Mouse (Mus musculus): ENCODE measurements around the gene Pqlc2.

Pqlc2 gene

DNA sequence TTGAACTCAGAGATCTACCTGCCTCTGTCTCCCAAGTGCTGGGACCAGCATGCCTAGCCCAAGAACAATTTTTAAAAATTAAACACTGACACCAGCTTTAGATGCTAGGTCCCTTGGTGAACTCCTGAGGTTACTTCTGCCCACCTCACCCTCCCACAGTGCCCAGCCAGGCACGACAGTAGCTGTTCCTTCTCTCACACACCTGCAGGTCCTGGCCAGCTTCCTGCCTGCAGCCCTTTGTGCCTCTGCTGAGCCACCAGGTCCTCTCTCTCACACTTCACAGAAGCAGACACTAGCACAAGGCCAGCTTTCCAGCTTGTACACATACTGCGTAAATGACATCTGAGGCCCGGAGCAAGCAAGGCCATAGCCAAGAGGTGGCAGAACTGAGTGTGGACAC is 5.0 kb downstream of the Pqlc2 start:
- DNase-seq (ENCODE audit: low read depth, low spot score), result no peak

DNA sequence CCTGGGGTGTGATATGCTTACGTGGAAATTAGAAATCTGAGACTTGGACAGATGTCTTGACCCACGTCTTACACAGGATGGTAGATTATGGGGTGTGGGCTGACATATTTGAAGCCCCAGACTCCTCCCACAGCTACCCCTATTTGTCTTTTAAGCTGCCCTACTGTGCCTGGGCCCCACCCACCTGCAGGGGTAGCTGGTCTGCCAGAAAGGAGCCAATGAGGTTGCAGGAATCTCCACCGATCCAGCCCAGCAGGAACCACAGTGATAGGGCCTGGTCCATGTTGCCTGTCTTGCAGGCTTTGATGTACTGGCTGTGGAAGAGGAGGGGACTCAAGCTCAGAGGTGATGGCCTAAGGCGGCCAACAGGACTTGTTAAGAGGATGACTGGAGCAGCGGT is 8.3 kb downstream of the Pqlc2 start:
- DNase-seq (ENCODE audit: low read depth, low spot score), result no peak

DNA sequence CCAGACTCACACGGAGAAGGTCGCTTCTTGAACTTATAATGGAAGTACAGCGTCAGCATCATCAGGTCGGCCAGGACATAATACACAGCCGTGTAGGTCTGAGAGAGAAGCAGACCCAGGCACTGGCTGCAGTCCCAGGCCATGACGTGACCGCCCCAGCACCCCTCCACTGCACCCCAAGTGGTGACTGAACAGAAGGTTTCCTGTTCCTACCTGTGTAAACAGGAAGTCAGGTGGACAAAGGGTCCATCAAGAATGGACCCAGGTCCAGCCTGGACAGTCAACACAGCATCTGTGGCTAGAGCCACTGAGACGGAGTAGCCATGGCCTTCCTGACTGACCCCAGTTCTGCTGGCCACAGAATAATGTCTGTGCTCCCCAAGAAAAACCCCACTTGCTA is 8.7 kb downstream of the Pqlc2 start:
- no peak for DNase-seq (ENCODE audit: low read depth, low spot score)

DNA sequence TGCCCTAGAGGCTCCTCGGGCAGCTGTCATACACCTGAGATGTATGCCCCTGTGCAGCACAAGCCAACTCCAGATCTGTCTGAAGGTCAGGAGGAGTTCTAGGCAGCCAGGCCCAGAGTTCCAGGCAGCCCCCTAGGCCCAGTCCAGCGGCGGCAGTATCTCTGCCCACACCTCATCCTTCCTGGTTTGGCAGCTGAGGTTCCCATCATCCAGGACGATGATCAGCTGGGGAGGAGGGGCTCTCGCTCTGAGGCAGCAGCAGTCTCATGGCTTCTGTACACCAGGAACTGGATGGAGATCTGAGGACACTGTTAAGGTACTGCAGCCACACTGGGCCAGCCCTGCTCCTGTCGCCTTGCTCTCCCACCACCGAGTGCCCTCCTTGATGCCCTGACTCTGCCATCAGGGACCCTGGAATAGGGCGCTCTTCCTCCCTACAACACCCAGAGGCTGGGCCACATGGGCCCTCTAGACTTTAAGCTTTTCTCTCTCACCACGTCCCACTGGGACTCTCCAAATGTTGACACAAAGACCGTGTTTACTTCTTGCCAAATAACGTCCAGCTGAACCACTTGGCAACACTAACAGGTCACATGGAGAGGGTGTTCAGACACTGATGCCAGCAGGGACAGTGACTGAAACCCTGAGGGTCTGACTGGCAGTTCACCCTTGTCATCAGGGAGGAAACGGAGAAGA is 11.7 kb downstream of the Pqlc2 start:
- DNase-seq (ENCODE audit: low read depth, low spot score), result no peak

DNA sequence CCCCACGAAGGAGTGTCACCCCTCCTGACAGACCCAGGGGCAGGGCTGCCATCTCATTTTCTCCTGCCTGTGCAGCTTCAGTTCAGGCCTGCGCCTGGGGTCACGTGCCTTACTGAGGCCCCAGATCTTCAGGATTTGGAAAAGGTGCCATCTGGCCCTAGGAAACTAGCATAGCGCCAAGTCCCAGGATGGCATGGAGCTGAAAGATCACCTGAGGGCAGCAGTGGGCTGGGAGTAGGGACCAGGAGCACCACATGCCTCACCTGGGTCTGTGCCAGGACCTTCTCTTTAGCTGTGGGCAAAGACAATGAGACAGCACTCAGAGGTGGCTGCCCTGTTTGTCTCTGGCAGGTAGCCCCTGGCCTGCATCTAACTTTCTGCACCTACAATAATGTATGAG is 12.9 kb downstream of the Pqlc2 start:
- no peak for DNase-seq (ENCODE audit: low read depth, low spot score)

DNA sequence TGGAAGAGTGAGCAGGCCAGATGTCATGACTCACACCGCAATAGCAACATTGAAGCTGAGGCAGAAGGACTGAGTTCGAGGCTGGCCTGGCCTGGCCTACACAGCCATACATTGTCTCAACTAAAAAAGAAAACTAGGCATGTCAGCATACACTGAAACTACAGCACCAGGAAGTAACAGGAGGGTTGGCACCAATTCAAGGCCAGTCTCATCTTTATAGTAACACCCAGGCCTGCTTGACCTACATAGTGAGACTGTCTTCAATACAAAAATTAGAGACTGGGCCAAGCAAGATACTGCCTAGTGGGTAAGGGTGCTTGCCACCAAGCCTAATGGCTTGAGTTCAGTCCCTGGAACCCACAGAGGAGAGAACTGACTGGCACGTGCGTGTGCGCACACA is 18.5 kb downstream of the Pqlc2 start:
- no peak for DNase-seq (ENCODE audit: low read depth, low spot score)

DNA sequence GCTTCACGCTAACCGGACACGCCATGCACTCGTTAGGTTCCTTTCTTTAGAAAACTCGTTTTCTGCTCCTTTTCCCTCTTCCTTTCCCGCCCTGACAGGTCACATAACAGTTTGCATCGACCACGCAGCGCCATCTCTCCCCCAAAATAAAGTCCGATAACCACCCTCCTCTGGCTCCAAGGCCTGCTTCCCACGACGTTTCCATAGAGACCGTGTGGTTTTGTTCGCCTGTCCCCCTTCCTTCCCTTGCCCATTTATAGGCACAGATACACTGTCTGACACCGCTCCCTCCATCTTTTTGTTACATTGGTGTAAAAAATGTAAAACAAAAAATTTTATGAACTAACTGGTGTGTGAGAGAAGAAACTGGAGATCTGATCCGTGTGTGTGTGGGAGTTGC is 19.4 kb downstream of the Pqlc2 start:
- DNase-seq (ENCODE audit: low read depth, low spot score), result no peak

DNA sequence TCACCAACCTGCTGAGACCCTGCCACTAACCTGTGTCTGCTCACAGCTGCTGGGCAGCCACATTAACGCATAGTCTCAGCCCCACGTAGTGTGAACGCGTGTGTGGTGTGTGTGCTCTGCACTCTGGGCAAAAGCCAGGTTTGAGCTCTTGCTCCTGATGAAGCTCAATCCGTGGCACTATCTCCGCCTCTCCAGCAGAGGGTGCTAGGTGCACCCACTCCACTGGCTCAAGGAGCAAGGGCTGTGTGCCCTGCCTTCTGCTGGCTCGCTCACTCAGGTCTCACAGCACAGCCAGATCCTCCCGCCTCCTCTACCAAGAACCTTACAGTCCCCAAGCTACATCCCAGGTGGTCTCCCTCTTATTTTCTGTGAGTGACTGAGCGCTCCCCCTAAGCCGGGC is 21.5 kb downstream of the Pqlc2 start:
- no peak for DNase-seq (ENCODE audit: low read depth, low spot score)

DNA sequence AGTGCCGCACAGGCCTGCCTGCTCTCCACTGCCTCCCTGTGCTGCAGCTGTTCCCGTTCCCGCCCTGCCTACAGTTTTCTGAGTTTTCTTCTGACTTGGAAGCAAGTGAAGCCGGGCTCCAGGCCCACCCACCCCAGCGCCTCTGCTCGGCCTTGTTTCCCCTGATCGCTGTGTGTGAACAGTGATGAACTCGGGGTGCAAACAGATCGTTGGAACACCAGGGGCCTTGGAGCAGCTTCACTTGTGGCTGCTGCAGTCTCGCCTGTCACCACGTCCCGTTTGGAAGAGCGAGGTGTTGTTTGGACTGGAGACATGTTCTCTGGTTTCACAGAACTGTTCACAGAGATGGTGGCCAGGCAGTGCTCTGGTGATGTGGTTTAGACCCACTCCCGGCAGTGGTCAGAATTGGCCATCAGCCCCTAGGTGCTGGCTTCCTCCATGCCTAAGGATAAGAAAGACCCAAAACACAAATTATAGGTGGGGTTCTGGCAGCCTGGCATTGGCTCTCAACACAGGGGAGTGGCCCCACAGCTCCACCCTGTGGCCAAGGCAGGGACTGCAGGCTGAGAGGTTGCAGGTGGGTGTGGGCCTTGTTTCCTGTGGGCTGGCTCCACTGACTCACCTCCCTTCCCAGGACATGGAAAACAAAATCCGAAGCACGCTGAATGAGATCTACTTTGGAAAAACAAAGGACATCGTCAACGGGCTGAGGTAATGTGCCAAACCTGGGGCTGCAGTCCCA is 23.2 kb downstream of the Pqlc2 start:
- peak; percentile 52 for DNase-seq (ENCODE audit: low read depth, low spot score)

DNA sequence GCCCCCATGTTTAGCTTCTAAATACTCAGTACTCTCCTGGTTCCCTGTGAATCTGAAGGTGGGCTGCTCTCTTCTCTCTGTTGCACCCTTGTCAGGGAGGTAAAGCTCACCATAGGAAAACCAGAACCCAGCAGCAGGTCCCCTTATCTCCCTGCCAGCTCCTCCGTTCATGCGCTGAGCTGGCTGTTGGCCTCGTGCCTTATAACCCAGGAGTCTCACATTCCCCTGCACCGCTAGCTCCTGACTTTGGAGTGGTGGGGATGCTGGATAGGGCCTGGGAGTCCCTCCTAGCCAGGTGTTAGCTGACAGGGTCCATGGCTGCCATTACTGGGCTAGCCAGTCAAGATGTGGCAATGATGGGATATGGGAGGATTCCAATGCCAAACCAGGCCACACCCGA is 24.3 kb downstream of the Pqlc2 start:
- no peak for DNase-seq (ENCODE audit: low read depth, low spot score)

DNA sequence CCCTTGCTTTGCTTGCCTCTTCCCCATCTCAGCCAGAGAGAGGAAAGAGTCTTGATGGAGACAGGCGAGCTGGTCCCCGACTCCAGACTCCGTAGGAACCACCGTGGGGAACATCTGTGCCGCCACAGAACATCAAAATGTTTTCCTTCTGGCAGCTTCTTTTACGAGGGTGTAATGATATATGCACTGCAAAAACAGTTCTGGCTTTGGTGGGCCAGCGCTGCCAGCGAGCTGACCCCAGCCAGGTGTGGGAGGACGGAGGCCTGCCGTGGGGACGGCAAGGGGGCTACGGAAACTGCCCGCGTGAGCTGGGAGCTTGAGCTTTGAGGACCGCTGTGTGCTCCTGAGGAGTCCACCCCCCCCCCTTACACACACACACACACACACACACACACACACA is 25.6 kb downstream of the Pqlc2 start:
- no peak for DNase-seq (ENCODE audit: low read depth, low spot score)

DNA sequence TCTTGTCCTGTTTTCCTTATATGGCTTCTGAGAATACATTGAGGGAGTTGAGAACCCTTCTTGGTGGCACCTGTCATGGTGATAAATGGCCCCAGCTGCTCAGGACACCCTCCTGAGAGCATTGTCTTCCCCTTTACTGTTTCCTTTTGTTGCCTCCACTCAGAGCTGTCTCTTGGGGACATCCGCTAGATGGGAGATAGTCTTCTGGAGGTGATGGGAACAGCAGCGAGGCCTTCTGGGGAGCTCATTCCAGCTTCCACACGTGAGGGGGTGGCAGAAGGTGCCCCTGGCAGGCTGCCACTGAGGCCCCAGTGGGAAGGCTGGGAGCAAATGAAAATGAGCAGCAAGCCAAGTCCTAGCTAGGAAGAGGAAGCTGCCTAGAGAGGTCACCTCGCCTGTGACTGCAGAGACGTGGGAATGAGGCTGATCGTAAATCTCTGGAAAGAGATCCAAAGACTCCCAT is 27.5 kb downstream of the Pqlc2 start:
- DNase-seq (ENCODE audit: low read depth, low spot score), result no peak

DNA sequence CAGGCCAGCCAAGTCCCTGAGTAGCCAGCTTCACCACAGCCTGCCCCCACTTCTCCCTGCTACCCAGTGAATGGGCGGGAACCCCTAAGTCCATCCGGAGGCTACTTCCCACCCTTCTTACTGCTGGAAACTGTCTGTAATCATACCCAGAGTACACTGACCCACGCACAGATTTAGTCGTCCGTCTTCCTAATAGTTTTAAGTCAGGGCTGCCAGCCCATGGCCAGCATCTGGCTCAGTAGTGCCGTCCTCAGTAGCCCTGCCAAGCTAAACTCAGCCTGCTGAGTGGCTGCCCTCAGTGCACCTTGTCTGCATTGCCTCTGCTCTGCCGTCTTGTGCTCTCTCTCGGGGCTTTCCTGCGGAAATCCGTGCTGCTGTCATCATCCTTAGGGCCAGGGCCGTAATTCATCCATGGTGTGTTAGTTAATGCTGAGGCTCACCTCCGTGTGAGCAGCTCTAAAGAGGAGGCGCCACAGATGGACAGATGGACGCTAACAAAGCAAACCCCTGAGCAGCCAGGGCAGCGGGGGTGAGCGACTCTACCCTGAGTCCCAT is 28.6 kb downstream of the Pqlc2 start:
- DNase-seq (ENCODE audit: low read depth, low spot score), result no peak

DNA sequence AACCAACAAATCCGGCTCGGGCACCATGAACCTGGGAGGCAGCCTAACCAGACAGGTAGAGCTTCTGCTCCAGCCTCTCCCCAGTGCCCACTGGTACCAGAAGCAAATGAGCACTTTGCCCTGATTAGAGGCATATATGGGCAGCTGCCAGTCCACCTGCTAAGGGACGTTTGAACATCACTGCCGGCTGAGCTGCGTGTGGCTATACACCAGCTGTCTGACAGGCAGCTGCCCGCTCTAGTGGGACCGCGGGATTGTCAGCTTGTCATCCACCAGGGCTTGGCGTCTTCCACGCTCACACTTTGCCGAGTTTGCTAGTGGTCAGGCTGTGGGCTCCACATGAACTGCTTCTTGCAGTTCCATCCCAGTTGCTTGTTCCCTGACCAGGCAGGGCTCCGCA is 30.0 kb downstream of the Pqlc2 start:
- DNase-seq (ENCODE audit: low read depth, low spot score), result no peak

DNA sequence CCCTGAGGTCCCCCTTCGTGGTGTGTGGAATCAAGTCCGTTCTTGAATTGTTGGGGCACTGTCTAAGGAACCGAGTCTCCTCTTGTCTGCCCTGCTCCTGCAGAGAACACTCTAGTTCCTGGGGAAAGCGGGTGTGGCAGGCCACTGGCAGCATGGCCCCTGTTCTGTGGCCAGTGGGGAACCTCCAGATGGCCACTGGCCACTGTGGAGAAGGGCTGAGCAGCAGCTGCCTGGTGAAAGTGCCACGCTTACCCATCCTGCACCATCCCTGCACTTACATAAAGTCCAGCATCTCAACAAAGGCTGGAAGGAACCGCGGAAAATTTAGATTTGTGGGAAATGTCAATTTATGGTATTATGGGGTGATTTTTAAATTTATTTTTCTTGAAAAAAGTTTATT is 34.1 kb downstream of the Pqlc2 start:
- DNase-seq (ENCODE audit: low read depth, low spot score), result no peak

DNA sequence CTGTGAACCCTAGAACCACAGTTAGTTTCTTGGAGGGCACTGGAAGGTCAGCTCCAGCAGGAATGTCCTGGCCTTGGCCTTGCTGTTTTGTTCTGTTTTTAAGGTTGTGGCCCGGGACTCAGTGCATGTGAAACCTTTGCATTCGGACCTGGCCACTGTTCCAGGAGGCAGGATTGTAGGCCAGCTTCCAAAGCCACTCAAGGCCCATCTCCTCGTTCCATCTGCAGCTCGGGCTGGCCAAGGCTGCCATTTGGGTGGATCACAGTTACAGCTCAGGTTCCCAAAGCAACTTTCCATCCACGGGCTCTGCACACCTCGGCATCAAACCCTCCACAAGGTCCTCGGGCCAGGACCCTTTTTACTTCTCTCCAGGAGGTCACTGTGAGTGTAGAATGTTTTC is 35.9 kb downstream of the Pqlc2 start:
- DNase-seq (ENCODE audit: low read depth, low spot score), result no peak

DNA sequence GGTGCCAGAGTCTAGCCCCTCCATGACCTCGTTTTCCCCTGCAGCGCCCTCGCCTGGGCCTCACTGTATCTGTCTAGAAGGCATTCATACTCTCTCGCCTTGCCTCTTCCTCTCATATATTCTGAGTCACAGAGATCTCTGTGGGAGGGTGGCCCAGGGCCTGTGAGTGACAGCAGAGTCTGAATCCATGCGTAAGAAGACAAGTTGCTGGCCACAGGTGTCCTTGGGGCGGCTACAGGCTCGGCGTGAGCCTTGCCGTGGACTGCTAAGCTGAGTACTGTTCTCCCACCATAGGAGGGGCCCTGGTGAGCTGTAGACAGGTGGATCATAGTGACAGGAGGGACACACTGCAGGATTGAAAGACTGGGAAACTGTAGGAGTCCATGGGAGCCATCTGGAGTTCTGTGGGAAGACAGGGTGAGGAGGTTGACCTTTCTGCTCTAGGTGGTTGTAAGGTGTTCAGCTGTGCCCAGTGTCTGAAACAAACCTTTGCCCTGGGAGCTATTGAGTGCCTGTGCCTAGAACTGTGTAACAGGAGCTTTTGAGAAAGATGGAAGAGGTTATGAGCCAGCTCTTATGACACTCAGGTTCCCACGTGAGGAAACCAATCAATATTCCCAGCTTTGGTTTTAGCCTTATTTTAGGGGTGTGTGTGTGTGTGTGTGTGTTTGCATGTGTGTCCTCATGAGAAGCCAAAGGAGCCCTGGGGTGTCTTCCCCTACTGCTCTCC is 37.4 kb downstream of the Pqlc2 start:
- DNase-seq (ENCODE audit: low read depth, low spot score), result no peak

DNA sequence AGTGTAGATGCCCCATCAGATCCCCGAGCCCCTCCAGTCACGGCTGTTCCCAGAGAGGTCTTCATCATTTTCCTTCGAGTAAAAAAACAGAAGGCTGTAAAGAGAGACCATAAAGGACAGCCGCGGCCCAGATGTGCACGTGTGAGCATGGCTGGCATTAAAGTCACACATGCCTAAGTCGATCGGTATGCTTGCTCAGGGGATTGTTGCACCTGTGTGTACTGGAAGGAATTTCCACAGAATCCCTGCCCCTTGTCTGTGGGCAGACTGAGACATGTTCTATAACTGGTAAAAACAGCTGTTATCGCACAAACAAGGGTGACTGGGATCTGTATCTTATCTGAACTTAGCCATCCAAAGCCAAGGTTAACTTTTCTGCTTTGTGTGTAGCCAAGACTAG is 38.9 kb downstream of the Pqlc2 start:
- DNase-seq (ENCODE audit: low read depth, low spot score), result no peak

DNA sequence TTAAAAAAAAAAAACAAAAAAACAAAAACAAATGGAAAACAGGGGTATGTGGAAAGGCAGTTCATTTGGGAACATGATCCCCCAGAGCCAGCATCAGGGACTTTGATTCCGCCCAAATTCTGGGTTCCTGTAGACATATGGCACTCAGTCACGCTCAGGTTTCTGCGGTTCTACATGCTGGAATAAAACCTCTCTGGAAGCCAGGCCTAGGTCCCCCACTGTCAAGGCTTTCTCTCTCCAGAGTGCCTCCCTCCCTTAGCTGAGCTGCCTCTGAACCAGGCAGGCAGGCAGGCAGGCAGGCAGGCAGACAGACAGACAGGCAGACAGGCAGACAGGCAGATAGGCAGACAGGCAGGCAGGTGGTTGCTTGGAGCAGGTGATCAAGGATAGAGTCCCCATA is 40.3 kb downstream of the Pqlc2 start:
- no peak for DNase-seq (ENCODE audit: low read depth, low spot score)

DNA sequence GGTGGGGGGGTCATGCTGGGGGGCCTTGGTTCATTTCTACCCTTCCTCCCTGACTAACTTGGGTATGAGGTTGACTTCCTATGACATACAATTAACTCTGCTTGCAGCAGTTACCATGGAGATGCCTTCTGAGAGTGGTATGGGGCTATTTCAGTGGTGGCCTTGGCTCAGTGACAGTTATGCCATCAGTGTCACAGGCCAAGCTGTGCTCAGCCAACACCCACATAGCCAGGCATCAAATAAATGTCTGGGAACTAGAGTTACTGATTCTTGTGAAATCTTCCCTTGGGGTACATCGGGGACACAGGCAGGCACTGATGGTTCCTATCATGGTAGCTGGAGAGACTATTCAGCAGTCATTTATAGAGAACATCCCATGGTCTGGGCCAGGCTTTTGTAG is 42.3 kb downstream of the Pqlc2 start:
- no peak for DNase-seq (ENCODE audit: low read depth, low spot score)

DNA sequence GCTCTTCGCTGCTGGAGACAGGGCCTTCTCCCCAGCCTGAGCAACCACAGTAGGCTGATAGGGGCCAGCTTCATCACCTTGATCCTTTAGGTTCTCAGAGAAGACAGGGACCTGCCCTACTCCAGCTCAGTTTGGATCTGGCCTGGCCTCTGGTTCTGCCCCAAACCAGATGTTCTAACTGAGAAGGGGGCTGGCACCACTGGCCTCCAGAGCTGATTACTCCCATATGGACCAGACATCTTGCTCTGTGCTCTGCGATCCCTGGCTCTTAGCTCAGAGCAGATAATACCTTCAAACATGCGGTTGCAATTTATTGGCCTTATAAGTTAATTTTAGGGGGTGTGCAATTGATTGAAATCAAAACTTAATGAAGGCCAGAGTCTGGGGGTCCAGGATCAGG is 43.2 kb downstream of the Pqlc2 start:
- DNase-seq (ENCODE audit: low read depth, low spot score), result no peak

DNA sequence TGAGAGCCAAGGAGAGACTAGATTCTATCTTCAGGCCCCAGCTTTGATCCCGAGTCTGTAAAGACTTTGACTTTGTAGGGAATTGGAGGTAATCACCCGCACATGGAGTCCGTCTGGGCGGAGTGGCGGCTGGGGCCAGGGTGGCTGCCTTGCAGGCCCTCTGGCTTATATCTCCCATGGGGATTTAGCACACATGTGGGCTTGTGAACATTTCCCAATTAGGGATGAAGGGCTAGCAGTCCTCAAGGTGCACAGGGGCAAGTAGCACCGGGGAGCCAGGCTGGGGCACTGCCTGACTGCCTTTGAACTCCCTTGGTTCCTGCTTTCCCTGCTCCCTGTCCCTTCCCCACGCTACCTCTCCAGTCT is 44.0 kb downstream of the Pqlc2 start:
- DNase-seq (ENCODE audit: low read depth, low spot score), result no peak

Measured in retina, postnatal 7 days (tissue).